Mouse (Mus musculus): Measurements from ENCODE around the gene Rtn1.

Gene Rtn1

DNA sequence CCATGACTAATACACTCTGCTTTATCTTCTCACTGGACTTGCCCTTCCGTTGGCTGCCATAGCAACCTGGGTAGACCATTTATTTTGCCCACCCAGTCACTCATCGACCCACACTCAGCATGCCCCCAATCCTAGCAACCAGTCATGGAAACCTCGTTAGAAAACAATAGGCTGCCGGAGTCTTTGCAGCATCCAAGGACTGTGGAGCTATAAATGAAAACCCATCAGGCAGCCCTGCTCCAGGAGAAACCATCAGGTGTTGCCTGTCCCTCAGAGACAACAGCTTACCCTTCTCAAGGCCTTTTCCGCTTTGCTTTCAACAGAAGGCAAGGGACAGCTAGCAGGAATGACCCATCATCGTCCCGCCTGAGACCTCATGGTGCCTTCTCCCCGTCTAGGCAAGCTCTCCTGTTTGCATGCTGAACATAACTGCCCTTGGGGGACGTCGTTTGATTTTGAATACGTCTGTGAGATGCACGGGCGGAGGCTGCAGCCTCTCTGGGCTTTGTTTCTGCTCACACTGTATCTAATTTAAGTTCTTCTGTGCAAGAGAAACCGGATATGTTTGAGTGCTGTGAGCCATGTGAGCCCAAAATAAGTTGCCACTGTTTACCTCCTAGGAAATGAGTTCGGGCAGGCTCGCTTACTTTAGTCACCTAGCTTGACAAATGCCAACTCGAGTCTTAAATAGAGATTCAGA is 34.8 kb downstream of the Rtn1 start:
- DNase-seq (ENCODE audit: low spot score): no peak

DNA sequence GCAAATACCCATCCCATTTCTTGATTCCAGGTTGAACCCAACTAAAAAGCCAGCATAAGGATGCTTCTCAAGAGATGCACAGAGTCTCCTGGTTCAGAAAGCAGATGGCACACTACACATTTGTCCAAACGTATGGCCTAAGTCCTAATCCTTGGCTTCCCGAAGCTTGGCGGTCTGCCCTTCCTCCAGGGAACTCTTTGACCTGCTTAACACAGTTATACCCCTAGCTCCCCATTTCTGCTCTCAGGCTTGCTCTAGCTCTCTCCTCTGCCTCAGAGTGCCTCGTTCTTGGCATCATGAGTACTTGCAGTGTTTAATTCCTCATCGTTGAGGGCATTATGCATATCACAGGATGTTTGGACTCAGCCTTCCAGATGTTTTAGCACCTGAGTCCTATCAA is 38.8 kb downstream of the Rtn1 start:
- no peak for DNase-seq (ENCODE audit: low spot score)

DNA sequence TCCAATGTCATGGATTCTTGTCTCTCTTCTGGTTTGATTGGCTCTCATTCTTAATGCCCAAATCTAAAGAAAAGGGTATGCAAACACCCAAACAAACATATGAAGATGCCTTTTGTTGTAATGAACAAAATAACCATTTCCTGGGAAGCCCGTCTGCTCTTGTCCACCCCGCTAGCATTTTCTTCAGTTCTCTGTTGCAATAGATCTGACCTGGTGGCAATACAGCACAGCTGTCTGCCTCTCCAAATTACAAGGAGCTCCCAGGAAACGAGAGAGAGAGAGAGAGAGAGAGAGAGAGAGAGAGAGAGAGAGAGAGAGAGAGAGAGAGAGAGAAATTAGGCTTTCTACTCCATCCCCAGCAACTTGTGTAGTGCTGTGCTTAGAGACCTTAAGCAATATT is 42.1 kb downstream of the Rtn1 start:
- no peak for DNase-seq (ENCODE audit: low spot score)

DNA sequence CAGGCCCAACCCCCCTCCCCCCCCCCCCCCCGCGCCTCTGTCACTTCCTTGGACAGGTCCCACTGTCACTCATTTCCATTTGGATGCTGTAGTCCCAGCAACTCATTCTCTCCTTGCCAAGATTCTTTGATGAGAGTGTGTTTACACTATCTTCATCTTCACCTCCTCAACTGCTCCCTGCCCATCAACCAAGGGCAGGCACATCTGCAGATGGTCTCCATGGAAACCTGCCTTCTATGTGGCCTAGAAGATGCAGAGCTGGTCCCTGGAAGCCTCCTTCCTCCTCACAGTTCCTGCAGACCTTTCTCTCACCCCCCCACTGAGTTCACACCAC is 42.8 kb downstream of the Rtn1 start:
- no peak for DNase-seq (ENCODE audit: low spot score)

DNA sequence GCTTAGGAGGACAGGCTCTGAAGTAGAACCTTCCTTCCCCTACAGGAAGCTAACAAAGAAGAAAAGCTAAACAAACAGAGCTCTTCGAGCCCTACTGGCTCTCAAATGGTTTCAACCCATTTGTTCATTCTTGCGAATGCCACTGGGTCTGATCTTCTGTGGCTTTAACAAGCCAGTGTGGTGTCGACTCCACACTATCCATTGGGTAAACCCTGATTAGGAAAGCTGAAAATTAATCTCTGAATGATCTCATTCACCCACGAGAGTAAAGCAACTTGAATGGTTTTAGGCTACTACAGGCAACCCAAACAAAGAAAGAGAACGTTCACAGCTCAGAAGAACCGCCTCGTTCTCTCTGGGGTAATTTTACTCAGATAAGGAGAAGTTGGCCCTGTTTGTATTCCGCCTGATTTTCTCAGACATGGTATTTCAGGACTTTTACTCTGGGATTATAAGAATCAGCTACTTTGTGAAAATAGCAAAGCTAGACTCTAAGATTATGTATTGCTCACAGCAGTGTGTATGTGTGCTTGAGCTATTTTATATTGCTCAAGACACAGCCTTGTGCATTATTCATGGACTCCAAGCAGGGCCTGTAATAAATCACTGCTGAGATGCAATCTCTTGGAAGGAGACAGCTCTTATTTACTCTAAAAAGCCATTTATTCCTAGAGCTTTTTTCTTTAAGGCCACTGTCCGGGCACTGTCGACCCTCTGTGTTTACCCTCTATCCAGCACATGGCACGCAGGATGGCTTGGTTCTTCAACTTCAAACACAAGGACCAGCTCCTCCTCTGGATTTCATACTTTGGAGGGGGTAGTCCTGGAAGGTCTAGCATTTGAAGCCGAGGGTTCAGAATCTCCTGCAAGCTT is 43.4 kb downstream of the Rtn1 start:
- no peak for DNase-seq (ENCODE audit: low spot score)

DNA sequence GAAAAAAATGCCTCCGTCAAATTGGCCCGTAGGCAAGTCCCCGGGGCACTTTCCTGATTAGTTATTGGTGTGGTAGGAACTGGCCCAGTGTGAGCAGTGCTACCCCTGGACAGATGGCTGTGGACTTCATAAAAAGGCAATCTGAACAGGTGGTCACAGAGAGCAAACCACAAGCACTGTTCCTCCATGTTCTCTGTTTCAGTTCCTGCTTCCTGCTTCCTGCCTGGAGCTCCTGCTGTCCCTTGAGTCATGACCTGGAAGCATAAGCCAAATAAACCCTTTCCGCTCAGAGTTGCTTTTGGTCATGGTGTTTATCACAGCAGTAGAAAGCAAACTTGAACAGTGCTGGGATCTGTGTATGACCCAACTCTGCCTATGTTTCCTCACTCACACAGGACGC is 44.3 kb downstream of the Rtn1 start:
- DNase-seq (ENCODE audit: low spot score): no peak

DNA sequence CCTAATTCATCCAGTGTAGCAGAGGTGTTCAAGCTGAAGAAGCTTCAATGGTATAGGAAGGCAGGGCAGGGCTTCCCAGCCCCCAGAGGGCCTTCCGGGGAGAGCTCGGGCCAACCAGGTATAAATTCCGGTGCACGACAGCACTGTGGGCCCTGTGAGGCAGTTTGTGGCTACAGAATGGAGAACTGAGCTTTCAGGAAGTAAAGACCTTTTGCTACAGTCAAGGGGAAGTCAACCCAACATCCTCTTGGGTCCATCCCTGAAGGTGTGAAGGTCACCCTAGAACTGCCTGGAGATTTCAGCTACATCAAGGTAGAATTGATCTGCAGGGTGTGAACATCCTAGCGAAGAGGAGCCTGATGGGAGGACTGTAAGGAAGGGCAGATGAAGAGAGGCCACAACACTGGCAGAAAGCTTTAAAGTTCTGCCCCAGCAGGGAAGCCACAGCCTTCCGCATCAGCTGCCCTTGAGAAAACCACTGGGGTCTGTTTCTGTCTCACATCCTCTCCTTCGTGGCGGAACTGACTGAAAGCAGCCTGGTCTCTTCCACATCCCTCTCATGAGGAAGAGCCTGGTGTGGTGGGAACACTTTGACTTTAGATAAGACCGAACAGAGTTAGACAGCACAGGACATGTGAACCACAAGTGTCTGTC is 47.0 kb downstream of the Rtn1 start:
- peak; percentile 4 for DNase-seq (ENCODE audit: low spot score)

DNA sequence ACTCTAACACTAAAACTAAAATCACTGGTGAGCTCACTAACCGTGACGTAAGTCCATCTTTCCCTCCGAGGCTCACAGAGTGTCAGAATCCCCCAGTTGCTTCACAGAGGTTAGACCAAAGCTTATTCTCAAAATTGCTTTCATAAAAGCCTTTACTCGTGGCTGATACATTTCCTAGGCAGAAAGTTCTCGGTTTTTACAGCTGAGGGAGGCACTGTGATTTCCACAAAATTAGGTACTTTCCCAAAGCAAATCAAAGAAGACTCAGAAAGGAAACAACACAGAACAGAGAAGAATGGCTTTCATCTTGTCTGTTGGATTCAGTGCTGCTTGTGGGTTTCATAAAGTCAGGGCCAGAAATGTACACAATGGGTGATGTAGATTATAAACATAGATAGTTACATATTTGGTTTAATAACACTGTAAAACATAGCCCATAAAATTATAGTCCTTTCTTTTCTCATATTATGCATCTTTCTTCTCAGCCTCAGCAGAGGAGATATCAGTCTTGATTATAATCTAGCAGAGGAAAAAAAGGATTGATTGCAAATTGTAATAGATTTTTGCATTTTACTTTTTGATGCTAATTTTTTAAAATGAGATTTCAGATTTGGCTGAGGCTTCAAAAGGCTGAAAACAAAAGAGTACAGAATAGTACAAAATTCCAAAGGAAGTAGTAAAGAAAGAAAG is 47.8 kb downstream of the Rtn1 start:
- no peak for DNase-seq (ENCODE audit: low spot score)

DNA sequence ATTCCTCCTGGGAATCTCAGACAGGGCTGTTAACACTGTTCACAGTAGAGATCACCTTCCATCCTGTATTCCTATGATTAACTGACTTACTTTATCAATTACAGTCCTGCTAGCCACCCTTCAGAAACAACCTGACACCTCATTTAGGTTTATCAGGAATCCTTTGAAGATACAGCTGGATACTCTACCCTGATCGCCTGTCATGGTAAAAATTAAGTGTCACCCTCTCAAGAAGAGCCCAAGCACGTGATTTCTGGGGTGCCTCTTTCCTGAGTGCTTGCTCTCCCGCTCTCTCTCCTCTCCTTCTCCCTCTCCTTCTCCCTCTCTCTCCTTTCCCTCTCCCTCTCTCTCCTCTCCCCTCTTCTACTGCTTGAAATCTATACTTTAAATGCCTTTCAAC is 49.0 kb downstream of the Rtn1 start:
- DNase-seq (ENCODE audit: low spot score): no peak

DNA sequence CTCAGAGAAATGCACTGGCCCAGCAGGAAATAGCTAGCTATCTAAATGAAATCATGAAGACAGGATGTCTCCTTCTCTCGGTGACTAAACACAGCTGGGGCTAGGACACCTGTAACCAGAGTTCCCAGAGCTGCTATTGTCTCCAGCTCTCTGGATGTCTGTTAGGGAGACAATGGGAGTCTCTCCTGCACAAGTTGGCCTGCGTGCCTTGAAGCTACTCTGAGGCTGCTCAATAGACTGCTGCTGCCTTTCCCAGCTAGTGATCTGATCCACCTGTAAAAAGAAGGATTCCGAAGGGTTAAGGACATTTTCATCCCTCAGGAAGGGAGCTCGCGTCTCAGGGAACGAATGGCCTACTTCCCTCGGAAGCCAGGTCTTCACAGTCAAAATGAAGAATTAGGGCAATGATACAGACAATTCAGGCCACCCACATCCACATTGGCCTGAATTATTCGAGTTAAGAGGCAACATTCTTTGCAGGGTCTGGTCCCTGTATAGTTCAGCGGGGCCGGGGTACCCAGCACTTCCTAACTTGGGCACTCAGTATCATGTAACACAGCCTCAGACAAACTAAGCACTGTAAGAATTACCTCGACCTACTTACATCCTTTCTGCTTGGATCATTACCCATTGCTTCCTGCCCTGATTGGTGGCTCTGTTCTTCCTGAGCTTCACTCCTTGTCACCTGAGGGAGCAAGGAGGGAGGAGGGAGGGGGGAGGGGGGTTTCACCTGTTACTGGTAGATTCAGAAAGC is 51.0 kb downstream of the Rtn1 start:
- DNase-seq (ENCODE audit: low spot score): no peak

DNA sequence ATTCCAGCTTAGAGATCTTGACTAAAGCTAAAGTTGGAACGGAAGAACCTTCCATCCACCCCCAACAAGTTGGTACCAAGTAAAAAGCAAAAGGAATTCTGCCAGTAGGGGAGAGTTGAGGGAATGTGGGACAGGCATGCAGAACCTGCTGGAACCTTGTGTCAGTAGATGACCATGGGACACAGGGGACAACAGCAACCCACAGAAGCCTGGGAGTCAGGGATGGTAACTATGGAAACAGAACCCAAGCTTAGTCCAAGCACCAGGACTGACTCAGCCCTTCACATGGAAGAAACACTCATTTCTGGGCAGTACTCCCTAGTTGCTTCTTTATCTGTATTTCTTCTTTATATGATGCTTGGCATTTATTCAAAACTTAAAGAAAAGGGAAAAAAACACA is 54.6 kb downstream of the Rtn1 start:
- DNase-seq (ENCODE audit: low spot score): no peak

DNA sequence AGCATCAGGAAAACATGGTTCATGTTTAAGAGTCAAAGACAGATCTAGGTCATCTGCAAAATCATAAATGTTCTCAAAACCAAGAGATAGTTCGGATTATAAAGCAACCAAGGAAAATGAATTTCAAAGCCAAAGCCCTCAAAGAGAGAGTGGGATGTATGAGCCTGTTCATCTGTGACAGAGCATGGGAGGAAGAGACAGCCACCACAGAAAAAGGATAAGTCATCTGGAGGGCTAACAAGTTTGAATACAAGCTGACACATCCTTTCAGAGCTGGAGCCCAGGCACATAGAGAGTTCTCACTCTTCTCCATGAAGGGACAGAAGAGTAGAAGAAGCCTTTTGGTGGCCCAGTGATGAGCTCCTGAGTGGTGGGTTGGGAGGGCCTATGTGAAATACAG is 55.3 kb downstream of the Rtn1 start:
- DNase-seq (ENCODE audit: low spot score): no peak

DNA sequence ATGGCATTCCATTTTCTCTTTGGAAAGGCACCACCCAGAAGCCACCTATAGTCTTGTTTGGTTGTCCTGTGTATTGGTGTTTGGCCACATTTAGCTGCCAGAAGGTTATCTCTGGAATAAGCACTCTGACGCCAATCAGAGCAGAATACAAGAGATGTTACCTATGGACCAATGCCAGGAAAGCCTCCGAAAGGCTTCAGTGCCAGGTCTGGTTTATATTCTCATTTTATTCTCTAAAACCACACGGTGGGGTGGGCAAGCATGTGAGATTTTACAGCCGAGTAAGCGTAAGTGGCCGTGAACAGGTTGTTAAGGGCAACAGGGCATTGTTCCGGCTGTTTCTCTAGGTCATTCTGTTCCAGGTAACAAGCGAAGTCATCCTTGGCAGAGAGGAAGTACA is 60.3 kb downstream of the Rtn1 start:
- DNase-seq (ENCODE audit: low spot score): no peak

DNA sequence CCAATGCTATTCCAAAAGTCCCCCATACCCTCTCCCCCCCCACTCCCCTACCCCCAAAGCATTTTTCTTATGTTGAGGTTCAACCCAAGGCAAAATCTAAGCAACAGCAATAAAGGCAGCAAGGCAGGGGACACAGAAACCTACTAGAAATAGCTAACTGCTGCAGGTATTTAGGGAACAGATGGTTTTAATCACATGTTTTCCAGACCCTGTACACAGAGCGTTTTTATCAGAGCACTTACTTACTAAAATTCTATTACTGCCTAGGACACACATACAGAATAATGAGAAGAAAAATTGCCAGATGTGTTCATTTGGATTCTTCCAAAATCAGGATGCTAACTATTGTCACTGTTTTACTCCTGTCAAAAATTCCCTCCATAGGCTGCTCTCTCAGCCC is 61.7 kb downstream of the Rtn1 start:
- DNase-seq (ENCODE audit: low spot score): no peak

DNA sequence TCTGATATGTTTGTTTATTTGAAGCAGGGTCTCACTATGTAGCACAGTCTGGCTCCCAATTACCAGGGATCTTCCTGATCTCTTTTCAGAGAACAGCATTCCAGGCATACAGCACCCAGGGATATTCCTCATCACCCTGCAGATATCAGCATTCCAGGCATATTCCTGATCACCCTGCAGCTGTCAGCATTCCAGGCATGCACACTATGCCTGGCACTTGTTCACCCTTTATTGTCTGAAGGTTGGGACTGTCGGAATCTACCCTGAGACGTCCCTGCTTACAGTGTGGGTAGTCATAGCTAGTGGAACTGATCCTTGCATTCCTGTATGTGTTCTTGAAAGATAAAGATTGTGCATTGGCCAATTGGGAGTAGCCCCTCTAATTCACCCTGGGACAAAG is 65.2 kb downstream of the Rtn1 start:
- DNase-seq (ENCODE audit: low spot score): no peak

DNA sequence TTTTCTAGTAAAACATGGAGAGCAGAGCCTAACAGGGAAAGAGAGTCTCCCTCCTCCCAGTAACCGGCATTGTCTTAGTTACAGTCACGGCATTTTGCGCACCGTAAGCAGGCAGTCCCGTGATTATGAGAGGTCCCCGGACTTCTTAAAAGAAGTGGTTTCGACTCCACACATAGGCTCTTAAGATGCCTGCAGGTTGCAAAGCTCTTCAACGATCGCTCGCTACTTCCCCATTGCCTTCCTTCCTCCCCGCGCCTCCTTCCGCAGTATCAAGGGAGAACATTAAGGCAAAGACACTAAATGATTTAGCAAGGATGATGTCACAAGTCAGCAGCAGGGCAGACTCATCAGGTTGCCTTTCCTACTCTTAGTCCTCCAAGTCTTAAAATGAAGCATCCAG is 72.8 kb downstream of the Rtn1 start:
- no peak for DNase-seq (ENCODE audit: low spot score)

DNA sequence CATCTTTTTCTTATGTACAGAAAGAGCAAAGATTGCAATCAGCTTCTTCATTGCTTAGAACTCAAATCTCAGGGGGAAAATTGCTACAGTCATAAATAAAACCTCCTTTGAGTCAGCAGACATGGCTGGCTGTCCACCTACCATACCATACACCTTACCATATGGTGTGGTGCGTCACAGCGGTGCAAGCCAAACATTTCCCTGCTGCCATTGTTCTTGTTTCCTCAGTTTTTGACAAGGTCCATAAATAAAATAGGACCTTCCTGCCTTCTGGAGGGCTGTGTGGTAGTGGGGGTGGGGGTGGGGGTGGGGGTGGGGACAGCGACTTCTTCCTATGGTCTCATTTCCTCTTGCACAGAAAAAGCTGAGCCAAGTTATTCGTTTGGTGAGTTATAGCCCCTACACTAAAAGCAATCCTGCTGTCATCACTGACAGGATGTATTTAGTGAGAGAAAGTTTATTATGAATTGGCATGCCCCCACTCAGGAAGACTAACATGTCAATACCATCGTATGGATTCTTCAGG is 76.3 kb downstream of the Rtn1 start:
- no peak for DNase-seq (ENCODE audit: low spot score)

DNA sequence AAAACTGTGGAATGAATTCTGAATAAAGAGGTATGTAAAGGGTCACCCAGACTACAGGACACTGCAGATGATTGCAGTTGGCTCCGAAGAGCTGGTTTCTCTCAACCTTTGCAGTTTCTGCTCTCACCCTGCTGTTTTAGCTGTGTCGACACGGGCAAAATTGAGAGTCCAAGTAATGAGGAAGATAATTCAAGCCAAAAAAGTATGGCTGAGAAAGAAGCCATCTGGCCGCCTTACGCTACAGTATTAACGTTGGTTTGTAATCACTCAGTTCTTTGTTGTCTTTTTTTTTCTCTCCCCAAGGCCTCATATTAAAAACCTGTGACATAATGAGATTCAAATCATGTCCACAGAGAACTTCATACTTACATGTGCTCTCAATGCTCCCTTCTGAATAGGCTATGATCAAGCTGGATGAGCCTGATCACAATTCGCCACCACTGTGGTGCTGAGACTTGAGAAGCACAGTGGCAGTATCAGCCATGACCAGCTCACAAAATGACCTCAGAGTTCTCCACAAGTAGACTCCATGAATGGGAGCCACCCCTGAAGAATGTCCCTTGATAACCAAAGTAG is 76.9 kb downstream of the Rtn1 start:
- DNase-seq (ENCODE audit: low spot score): no peak

DNA sequence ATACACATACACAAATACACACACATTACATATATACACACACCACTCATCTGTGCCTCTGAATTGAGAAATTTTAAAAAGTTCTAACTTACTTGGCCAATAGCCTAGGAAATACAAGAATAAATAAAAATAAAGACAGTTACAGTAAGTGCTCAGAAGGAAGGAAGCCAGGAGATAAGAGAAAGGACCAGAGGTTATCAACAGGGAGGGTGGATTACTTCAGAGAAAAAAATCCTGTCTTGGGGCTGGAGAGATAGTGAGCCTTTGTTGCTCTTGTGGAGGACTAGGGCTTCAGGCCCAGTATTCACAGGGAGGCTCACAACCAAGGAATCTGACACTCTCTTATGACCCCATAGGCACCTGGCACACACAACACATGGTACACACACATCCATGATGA is 82.8 kb downstream of the Rtn1 start:
- DNase-seq (ENCODE audit: low spot score): no peak

DNA sequence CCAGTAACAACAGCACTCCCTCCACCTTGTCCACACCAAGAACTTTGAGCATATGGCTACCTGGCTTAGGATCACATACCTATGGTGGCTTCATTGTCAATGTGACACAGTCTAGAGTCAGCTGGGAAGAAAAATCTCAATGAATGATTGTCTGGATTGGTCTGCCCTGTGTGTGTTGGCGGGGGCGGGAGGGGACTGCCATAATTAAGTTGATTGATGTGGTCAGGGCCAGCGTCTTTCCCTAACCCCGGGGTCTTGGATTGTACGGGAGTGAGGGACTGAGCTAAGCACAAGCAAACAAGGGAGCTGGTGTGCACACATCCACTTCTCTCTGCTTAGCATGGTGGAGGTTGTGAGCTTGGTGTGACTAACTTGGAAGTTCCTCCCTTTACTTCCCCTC is 83.8 kb downstream of the Rtn1 start:
- DNase-seq (ENCODE audit: low spot score): no peak

DNA sequence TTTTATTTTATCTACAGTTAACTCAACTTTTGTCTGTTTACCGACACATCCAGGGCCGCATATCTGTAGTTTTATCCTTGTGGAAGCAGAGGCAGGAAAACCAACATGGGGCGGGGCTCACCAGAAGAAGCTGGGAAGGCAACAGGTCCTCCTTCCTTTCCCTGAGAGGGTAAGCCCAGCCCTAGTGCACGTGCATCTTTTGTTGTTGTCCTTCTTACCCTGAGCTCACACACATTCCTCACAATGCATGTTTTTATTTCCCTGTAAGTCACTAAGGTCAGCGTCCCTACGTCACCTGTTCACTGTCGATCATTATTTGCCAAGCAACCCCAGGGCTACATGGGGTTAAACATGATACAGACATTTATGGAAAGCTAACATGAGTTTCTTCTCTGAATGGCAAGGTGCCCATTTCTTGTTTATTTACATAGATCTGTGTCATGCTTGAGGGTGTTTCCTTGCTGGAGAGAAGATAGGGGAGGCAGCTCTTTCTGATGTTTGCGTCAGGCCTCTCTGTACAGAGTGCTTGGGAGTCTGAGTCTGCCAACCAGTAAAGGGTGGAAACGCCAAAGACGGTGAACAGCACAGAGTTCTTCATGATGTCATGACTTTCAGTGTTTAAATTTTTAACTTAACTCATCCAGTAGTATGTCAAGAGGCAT is 84.5 kb downstream of the Rtn1 start:
- no peak for DNase-seq (ENCODE audit: low spot score)

All from lung, postnatal 25 days (tissue).